Mouse (Mus musculus) frontal cortex, postnatal 14 days (tissue): Measurements from ENCODE around the gene Tbxas1.

ENCODE experiments used
- DNase-seq, 2 experiments: peaks; one replicate each; pipeline ENCODE4 v3.0.0; 2022; ENCODE audit warnings: low spot score in 2 of 2

Tbxas1 gene

DNA sequence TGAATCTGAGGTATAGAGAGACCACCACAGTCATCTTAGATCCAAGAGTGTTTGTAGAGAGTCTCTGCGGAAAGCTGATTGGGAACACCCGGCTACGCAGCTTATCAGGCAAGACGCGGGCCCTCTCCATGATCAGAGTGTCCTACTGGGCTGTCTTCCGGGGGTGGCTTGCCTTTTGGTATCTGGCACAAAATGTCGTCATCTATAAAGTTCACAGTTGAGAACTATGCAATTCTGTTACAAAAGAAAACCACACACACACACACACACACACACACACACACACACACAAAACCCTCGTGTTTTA is 46.6 kb downstream of the Tbxas1 start:
- no peak for DNase-seq

DNA sequence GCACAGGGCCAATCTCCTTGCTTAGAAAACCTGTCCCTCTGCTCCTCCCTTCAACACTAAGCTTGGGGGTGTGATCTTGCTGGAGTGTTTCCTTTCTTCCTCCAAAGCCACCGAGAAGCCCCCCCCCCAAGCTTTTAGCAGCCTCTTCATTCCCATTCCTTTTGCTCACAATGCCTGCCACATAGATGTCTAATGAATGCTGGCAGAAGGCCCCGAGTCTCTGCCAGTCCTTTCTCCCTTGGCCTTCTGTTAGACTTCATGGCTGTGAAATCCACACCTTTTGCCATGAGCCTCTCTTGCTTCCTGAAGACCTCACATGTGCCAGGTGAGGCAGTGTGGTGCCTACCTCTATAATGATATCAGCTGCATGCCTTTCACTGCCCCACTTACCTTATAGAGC is 47.3 kb downstream of the Tbxas1 start:
- no peak for DNase-seq

DNA sequence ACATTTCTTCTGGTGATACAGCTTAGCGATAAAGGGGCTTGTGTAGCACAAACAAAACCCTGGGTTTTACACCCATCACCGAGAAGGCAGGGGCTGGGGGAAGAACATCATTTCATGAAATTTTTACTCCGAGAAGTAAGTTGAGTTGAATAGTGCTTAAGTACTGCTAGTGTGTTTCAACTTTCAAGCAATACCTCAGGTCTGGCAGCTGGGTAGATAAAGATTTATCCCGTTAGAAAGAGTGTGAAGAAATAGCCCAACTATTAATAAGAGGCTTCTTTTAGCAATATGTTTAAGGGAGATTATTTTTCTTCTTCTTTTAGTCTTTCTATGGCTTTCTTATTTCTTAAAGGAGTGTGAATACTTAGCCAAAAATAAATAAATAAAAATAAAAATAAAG is 48.2 kb downstream of the Tbxas1 start:
- no peak for DNase-seq

DNA sequence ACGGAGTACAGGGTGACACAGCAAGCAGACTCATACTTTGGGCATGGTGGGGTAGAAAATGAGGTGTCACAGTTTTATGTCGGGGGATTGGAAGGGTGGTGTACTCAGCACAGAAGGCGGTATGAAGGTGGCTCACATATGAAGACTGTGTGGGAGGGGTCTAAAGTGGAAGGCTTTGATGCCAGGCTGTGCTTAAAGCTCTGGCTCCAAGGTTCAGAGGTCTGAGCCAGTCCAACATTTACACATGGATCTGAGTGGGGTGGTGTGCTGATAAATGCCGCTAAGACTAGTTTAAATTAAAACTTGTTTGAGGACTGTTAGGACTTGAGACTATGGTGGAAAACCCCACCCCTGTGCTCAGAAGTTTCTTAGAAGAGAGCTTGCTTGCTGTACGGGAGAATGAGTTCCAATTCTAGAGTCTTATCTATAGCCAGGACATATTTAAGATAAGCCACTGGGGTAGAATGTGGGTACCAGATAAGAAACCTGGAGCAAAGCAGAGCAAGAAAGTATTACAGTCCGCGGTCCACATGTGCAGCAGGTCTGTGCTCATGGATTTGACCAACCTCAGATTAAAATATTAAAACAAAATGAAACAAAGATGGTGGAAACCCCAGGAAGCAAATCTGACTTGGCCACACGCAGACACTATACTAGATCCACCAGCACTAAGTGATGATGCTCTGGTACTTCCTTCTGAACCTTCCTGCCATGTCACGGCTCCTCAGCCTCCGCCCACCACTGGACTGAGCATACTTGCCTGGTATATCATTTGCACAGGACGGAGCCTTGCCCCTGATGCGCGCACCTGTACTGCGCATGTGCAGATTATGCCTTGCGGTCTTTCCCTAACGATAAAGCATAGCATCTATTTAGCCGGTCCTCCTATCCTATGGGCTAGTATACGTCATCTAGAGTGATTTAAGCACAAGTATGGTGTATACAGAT is 48.9 kb downstream of the Tbxas1 start:
- no peak for DNase-seq

DNA sequence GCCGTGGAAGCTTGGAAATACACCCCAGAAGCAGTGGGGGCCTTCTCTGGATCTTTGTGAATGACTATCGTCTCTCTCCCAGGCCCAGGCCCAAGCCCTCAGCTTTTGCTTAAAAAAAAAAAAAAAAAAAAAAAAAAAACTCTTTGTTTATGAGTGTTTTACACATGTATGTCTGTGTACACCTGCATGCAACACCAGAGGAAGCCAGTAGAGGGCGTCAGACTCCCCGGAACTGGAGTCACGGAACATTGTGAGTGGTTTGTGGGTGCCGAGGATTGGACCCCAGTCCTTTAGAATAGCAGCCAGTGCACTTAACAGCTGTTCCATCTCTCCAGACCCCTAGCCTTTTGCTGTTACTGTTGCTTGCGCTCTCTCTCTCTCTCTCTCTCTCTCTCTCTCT is 50.5 kb downstream of the Tbxas1 start:
- no peak for DNase-seq

DNA sequence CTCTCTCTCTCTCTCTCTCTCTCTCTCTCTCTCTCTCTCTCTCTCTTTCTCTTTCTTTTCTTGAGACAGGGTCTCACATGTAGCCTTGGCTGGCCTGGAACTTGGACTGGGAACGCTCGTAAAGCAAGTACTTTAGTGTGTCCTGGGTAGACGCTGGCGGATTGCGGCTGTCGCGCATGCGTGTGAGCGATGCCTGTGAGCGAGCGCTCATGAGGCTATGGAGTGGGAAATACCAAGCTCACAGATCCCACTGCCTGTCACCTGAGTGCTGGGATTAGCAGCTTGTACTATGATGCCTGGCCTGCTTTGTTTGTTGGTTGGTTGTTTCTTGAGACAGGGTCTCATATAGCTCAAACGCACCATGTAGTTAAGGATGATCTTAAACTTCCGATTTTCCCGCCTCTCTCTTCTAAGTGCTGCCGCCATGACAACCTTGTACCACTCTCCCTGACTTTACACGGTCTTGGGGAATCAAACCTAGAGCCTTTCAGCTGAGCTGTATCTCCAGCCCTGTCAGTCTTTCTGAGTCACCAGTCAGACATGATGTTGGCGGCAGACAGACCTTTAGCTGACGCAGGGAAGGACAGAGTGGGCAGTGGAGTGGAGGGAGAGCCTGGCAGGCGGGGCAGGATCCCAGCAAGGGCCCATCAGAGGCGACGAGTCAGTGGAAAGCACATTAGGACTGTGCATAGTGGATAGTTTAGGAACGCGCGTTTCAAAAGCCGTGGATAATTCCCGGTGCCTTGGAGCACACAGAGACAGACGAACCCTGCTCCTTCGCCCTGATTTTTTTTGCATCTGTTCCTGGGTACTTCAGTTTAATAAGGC is 51.1 kb downstream of the Tbxas1 start:
- DNase-seq, result no peak

DNA sequence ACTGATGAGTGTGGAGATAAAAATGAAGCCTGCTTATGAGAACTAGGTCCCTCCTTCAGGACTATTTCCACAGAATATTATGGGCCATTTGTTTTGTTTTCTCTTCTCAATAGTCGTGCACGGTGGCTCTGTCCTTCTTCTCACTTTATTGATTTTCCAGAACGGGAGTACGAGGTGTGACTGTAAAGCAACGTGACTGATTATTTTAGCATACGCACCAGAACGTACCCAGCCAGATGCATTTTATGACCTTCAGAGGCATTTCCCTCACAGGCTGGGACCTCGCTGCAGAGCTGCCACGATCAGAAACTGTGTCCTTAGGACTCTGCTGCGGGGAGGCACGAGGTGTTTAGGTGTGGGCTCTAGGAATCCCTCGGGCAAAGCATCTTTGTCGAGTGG is 51.8 kb downstream of the Tbxas1 start:
- no peak for DNase-seq

DNA sequence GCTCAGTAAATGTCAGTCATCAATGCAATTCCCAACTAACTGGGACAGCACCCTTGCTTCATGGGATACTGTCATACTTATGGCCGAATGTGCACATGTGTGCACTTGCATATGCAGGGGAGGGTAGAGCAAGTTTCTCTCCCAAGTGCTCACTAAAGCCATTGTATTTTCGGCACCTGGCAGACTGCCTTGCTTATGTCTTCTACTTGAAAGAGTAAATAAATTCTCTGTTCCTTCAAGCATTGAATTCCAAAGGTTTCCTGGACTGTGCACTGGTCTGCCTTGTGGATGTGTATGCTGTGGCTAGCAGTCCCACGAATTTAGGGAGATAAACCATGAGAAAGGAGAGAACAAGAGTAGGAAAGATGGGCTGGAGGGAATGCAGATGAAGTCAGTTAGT is 53.3 kb downstream of the Tbxas1 start:
- DNase-seq, result no peak

DNA sequence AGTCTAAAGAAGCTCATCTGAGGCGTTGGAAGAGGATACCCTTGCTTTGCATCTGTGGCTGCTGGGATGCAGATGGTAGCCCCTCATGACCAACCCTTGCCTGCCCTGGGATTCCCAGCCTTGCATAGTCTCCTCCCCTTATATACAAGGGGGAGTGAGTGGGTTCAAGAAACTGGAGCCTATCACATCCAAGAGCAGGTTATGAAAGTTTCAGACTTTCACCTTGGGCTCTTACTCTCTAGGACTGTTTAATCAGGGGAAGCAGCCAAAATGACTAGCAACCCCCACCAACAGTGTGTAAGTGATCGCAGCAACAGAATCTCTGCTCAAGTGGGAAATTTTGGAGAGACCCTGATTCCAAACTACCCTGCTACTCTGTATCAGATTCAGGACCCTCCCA is 60.8 kb downstream of the Tbxas1 start:
- DNase-seq, result no peak

DNA sequence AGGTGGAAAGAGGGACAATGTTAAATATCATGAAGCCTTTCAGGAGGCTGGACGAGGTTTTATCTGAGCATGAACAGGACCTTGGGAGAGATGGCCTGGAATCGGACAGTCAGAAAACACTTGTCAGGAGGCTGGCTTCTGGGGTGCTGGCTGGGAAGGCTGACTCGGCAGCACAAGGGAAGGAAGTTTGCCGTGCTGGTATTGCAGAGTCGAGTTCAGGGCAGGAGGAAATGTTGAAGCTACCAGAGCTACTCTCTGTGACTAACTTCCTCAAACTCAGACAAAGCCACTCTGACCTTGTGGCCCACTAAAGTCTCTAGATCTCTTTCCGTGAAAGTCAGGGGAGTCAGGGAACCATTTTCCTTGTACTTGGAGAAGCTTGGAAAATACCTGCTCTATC is 63.2 kb downstream of the Tbxas1 start:
- no peak for DNase-seq

DNA sequence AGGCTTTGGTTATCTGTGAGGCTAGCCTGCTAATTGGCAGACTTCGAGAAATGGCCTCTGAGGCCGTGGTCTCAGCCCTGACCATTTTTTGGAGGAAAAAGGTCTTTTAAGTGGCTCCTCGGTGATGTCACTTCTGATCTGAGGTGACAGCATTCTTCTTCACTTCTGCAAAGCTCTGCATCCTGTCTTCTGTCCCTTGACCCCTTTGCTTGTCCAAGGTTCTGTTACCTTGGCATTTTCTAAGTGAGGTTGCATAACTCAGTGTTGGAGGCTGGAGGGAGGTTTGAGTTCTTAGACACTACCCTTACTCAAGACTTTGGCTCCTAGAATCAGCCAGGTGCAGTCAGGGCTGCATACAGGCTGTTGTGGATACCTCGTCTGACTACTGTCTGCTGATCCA is 63.9 kb downstream of the Tbxas1 start:
- no peak for DNase-seq

DNA sequence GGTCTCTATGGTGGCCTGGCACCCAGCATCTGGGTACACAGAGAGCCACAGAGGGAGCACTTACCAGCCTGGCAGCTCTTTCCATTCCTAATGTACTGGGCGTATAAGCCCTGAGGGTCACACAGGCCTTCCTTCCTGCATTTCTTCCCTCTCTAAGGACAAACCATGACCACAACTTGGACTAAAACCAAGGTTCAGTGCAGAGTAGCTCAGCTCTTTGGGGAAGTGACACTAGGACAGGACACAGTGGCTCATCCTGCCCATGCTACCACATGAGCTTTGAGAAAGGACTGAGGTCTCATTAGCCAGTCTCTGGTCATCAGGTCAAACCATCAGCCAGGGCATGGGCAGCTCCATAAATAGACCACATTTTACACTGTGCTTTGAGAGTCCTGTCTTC is 65.8 kb downstream of the Tbxas1 start:
- DNase-seq, result peak in 1 of 2 experiments; percentile 11

DNA sequence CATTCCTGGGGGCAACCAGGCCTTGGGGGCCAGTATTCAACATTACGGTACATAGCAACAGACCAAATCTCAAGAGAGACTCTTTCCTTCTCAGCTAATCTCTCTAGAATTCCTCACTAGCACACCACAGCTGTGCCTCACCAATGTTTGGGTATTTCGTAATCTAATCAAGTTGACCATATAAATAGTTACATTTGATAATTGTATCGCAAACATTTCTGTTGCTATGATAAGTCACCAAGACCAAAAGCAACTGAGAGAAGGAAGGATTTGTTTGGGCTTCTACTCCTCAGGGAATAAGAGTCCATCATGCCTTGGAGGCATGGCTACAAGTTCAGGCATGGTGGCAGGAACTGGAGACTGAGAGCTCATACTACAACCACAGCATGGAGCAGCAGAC is 67.6 kb downstream of the Tbxas1 start:
- no peak for DNase-seq

DNA sequence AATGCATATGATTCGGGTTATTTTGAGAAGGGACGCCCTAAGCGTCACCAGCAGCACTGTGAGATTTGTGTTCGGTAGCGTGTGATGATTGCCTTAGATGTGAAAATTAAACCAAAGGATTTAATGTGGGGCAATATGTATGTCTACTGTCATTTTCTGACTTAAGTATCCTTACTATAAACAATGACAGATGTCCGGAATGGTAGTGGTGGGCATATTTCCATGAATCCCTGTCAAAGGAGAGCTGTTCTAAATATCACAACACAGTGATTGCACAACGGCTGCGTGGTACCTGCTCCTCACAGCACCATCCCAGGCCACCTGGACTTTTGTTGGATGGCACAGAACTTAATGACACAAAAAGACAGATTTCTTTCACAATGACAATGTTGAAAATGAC is 69.2 kb downstream of the Tbxas1 start:
- no peak for DNase-seq

DNA sequence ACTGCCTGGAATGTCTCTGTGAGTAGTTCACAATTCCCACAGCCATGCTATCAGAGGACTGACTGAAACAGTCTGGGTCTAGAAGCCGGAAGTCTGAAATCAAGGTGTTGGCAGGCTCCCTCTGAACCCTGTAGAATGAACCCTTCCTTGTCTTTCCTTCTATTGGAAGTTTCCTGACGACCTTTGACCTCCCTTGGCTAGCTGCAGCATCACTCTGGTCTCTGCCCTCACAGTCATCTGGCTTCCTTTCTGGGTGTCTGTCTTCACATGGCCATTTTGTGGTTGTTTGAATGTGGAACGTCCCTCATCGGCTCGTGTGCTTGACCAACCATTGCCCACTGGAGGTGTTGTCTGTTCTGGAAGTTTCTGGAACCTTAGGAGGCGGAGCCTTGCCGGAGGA is 69.6 kb downstream of the Tbxas1 start:
- DNase-seq, result no peak

DNA sequence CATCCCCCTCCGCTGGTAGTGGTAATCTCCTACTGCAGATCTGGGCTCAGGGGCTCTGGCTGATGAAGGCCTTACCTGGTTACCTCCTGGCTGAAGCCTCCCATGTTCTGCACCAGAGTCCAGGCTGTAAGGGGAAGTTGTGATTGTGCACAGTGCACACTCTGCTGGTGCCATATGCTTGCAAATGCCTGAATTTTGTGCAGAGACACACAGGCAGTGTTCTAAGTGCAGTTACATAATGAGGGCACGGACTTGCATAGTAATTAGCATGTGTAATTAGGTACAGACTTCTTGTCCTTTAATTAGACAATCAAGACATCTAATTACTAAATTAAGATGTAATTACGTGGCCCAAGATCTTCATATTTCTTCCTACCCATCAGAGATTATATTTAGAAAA is 70.5 kb downstream of the Tbxas1 start:
- no peak for DNase-seq

DNA sequence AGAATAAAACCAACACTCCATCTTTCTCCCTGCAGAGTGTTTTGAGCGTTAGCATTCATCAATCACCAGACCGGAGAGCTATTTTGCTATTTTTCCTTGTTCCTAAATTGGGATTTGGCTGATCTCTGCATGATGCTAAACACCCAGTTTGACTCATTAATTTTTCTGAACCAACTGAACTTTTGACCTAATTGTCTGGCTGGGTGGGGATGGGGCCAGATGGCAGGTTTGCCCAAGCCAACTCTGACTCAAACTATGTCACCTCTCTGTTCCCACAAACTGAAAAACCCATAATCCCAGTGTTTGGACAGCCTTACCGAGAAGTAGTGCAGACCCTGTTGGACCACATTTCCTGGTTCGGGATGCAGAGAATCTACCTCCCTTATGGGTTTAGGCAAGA is 72.1 kb downstream of the Tbxas1 start:
- DNase-seq, result no peak

DNA sequence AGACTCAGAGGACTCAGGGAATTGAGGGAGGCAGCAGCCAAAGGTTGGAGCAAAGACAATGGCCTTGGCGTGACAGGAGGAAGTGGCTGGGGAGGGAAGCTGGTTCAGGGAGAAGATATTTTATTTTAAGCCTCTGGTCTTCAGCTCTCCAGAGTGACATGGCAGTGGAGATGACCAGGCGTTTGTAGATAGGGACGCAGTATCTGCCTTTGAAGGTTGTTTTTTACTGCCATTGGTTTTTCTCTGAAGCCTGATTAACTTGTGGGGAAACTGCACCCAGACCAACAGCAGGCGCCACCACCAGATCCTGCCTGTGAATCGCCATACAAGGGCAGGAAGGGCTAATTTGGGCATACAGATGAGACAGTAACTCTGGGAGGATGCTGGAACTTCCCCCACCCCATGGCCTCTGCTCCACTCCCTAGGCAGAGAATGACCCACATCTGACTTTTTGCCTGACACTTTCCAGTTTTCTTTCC is 74.5 kb downstream of the Tbxas1 start:
- DNase-seq, result no peak

DNA sequence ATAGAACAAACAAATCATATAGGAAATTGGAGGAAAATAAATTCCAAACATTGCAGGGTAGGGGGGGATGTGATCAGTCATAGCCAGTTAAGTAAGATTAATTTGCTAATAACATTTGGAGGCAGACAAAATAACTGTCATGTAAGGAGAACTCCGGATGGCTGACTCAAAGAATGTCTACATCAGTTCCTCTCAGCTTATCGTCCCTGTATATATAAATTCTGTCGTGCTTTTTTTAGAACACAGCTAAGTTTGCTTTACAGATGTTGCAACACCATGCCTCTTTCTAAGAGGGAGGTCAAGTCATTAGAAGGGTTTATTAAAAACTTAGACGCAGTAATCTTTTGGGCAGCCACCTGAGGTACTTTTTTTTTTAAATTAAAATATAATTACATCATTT is 75.1 kb downstream of the Tbxas1 start:
- no peak for DNase-seq

DNA sequence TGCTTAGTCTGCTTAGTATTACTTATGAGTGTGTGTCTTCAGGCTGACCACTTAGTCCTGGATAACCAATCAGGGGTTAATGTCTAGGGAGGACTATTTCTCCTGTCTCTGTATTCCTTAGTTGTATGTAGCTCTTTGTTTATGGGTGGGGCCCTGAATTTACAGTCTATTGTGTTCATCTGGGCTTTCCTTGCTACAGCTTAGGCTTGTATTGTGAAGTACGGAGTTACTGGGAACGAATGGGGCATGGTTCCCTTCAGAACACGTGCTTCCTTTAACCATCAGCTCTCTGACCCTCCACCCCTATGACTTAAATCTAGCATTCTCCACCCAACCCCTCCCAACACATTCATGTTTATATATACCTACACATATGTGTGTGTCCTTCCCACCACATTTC is 75.6 kb downstream of the Tbxas1 start:
- no peak for DNase-seq

DNA sequence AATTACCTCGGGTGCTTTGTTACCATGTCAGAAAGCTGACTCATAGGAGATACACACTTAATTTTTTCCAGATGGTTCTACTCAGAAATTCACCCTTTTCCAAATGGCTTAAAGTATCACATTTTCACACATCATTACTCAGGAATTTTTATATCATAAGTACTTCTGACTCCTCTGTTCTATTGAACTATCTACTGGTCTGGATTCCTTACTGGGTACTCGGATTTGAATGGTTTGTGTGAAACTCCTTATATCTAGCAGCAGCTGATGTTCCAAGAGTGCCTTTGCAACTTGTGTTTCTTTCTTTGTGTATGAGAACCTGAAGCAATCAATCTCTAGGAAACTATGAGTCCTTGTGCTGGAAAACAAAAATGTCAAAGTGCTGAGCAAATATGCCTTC is 81.4 kb downstream of the Tbxas1 start:
- DNase-seq, result no peak

DNA sequence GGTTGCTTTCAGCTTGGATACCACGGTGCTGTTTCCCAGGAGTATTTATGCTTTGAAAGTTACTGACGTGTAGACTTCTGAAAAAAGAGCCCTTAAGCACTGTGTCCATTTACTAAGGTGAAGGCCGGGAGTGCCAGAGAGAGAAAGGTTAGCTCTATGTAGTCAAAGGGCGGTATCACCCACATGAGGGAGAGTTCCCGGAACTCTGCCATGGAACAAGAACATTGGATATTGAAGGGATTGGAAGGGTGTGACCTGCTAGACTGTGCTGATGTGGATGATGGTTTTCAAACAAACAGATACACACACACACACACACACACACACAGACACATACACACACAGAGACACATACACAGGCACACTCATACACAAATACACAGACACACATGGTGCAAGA is 82.0 kb downstream of the Tbxas1 start:
- no peak for DNase-seq

DNA sequence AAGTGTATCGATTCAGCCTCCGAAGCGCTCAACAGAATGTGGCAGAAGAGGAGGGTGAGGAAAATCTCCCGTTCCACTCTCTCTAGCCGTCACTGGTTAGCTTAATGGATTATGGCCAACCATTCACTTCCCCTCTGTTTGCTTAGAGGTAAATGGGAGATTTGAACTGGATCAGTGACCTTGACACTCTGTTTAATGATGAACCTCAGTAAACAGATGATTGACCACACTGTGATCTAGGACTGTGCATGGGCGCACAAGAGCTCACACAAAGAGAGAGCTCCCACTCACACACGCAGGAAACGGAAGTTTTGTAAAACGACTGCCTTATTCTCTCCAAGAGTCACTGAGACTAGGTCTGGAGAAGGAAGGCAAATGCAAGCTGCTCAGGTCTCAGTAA is 84.3 kb downstream of the Tbxas1 start:
- no peak for DNase-seq
